Mouse (Mus musculus) induced T-regulatory cell, adult 2 months (primary cell): ENCODE data around the gene Snf8.

Source experiments
- DNase-seq: peaks from one replicate; pipeline ENCODE4 v3.0.0-alpha.2; 2012; ENCODE audit warnings: low read depth

The Snf8 gene

DNA sequence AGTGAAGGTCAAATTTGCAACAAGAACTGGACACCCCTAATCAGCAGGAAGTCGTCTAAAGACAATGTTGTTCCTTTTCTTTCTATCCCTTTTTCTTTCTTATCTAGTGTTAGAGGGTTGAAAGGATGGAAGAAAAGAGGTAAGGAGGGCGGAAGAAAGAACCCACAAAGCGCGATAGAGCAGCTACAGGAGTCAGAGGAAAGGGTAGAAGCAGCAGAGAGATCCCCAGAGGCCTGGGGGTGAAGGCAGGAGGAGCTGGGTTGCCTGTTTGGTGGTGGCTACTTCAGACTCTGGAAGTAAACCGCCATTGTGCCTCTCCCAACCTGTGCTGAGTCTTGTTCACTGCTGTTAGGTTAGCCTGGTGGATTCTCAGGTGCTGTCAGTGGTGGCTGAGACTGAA is 6.6 kb upstream of the Snf8 start:
- DNase-seq: no peak

DNA sequence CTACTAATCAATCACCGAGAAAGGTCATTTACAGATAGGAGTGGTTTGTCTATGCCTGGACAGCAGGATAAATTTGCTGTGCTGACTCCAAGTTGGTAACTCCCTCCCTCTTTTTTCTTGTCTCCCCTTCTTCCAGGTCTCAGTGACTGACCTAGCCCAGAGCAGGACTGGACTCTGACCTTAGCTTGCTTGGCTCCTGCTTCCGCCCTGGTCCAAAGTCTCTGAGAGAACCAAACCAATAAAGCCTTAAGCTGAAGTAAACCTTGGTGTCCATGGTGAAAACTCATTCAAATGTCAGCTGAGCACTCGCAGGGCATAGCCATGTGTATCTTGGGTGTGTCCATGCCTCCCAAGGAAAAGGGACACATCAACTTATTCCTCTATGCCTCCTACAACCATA is 4.1 kb upstream of the Snf8 start:
- DNase-seq: no peak

DNA sequence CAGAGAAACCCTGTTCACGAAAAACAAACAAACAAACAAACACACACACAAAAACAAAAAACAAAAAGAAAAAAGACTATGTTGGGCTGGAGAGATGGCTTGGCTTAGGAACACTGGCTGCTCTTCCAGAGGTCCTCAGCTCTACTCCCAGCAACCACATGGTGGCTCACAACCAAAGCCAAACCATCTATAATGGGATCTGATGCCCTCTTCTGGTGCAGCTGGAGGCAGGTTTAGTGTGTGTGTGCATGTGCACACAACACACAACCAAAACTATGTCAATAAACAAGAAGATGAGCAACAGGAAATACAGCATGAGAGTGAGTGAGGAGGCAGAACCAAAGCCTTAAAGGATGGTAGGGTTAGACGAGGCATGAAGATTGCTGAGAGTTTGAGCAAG is 3.0 kb upstream of the Snf8 start:
- no peak for DNase-seq

DNA sequence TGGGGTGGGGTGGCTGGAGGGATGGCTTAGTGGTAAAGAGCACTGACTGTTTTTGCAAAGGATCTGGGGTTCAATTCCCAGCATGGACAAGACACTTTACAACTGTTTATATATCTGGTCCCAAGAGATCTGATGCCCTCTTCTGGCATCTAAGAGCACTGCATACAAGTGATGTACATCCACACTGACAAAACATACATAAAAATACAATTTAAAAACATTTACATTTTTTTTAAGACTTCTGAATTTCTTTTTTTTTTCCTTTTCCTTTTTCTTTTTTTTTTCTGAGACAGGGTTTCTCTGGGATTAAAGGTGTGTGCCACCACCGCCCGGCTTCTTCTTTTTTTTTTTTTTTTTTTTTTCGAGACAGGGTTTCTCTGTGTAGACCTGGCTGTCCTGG is 1.4 kb upstream of the Snf8 start:
- DNase-seq: peak; percentile 40

DNA sequence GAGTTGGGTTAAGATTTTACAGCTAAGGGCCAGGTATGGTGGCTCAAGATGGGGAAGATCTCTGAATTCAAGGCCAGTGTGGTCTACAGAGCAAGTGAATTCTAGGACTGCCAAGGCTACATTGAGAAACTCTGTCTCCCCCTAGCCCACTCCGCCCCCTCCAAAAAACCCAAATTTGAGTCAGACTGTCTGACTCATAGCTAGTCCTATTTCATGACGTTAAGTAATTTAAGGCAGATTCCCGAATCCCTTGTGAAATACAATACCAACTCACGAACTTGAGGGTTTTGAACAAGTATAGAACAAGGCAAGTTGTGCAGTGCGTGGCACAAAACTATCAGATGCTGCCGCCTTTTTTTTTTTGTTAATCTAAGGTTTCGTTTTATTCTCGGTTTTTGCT is 569 bp upstream of the Snf8 start:
- no peak for DNase-seq

DNA sequence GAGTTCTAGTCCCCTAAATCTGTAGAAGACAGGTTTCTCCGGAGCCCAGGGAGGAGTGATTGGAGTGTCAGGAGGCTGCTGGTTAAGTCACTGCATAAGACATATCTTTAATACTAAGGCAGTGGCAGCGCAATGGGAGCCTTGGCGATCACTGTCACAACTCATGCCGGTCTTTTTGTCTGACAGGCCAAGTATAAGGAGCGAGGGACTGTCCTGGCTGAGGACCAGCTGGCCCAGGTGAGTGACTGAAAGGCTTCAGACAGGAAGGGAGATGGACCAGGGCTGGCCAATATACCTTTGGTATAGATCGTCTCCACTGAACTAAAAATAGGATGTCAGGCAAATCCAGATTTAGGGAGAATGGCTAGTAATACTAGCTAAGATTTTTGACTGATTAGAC is 448 bp downstream of the Snf8 start:
- DNase-seq: no peak

DNA sequence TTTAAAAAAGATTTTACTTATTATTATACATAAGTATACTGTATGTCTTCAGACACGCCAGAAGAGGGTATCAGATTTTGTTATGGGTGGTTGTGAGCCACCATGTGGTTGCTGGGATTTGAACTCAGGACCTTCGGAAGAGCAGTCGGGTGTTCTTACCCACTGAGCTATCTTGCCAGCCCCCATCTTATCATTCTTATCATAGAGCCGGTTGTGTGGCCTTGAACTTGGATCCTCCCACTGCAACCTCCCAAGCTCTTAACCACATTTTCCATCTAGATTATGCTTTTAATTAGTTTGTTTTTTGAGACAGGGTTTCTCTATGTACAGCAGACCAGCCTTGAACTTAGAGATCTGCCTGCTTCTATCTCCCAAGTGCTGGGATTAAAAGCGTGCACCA is 2.8 kb downstream of the Snf8 start:
- no peak for DNase-seq

DNA sequence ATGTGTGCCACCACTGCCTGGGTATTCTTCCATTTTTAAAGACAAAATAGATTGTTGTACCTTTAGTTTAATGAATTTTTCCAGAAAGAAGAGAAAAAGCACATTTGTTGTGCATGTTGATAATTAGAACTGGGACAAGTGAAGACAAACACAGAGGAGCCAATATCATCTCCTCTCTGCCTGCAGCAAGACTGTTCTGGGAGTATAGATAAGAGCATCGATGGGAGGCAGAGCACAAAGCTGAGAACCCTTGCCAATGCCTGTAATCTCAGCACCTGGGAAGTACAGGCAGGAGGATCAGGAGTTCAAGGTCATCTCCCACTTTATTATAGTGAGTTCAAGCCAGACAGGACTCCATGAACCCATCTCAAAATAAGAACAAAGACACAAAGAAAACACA is 3.9 kb downstream of the Snf8 start:
- no peak for DNase-seq

DNA sequence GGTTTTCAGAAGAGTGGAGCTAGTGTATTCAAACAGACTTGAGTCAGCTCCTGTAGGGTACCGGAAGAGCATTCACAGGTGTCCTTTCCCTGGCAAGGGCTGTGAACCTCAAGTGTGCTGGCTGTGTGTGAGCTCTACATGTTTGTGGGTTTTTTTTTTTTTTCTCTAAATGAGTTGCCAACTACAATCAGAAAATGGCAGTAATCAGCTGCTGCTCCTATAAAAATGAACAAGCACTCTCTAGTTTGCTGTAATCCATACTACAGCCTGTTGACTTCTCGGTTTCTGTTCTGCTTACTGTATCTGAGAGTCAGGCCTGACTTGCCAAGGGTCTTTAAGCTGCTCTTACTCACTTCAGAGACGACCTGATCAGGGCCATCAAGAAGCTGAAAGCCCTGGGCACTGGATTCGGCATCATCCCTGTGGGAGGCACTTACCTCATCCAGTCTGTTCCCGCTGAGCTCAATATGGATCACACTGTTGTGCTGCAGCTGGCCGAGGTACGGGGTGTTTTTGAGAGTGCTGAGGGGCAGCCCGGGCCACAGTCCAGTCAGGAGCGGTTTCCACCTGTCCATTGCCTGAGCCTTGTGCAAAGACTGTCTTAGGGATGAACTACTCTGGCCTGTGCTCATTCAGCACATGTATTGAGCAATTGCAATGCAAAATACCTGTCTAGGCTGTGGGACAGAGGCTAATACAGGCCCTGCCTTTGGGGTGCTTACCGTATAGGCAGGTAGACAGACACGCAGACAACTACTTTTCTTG is 10.3 kb downstream of the Snf8 start:
- DNase-seq: no peak

DNA sequence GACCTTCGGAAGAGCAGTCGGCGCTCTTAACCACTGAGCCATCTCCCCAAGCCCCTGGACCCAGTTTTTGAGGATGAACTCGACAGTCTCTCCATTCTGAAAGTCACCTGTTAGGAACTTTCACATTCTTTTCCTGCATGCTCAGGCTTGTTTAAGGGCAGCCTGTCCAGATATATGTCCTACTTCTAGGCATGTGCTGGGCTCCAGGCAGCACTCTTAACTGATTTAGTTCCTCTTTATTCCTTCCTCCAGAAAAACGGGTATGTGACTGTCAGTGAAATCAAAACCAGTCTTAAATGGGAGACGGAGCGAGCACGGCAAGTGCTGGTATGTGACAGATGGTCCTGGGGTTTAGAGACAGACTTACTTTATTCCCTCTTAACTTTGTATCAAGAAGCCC is 11.3 kb downstream of the Snf8 start:
- DNase-seq: no peak

DNA sequence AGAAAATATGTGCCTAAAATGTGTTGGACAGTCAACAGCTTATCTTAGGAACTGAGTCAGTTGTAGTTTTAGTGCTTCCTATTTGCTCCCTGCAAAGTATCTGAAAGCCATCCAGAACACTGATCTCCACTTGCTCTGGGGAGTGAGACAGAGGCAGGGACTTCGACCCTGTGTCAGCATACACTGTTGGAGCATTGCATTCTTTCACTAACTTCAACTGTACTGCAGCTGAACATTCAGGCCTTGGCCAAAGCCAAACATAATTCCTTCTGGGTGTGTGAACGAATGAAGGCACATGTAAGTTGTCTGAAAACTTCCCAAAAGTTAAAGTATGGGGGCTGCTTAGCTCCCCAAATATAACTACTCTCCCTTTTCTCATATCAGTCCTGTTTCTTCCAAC is 12.1 kb downstream of the Snf8 start:
- DNase-seq: no peak

DNA sequence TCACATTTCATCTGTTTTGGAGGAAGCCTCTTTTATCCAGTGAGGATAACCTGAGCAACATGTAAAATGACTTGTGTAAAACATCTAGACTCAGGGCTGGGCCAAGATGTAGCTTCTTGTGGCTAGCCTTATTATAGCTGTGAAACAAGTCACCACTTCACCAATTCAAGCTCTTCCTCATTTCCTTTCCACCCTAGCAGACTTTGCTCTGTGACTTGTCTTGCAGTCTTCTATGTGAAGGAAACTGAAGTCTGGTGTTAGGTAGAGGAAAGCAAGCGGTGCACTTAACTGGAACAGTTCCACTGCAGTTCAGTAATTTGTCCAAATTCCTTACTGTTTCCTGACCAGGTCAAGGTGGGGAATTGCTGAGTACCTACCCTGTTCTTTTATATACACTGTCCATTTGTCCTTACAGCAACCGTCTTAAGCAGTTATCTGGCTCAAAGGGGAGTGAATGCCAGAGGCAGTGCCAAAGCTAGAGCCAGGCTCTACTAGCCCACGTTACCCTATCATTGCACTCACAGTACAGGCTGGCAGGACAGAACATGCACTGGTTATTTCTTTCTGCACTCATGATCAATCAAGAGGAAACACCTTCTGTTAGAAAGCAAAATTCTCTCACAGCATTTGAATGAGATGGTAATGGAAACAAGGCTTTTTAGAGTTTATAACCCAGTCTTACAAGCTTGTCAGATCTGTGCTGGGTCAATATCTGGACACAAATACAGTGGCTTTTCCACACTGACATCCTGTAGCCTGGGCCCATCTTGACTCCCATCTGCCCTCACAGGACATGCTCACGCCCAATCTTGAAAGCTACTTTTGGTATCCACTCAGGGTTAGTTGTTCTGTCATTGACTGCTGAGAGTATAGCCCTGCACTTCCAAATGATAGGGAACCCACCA is 13.0 kb downstream of the Snf8 start:
- no peak for DNase-seq

DNA sequence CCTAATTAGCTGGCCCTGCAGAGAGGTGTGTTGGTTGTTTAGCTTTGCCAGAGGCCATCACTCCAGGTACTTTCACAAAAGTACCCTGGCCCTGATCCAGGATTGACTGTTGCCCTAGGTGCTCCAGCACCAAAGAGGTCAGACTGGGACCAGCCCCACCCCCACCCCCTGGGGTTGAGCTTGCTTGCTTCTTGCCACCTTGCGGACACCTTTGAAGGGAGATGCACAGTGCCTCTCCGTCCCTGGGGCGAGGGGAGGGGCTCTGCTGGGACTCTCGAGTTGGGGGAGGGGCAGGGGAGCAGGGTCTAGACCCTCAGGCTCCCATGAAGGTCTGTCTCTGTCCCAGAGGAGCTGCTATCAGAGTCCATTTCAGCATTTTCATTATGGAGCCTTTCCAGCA is 15.3 kb downstream of the Snf8 start:
- no peak for DNase-seq

DNA sequence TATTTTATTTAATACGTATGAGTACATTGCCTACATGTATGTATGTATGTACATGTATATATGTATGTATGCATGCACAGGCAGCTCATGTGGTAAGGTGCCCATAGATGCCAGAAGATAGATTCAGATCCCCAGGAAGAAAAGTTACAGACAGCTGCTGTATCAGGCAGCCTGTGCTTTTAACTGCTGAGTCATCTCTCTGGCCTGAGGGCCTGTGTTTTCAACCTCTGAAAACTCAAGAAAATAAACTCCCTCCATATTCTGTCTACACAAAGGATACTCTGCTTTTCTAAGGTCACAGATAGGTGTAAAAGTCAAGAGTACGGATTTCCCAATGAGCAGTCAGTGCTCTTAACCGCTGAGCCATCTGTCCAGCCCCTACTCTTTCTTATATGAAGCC is 16.2 kb downstream of the Snf8 start:
- no peak for DNase-seq

DNA sequence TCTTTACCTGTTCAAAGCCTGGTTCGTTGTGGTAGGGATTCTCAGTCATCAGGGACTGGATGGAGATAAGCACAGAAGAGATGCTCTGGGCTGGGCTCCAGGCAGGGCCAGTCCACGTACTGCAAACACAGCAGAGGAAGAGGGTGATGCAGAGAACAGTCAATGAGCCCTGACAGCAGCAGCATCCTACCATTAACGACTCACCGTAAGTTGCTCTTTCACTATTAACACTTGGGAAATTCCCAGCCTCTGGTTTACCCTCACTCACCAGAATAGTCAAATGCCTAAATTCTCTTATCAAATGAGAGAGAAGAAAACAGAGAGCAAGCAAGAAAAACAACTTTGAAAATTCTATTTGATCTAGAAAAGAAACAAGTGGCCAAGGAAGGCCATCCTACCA is 23.6 kb downstream of the Snf8 start:
- peak; percentile 69 for DNase-seq

DNA sequence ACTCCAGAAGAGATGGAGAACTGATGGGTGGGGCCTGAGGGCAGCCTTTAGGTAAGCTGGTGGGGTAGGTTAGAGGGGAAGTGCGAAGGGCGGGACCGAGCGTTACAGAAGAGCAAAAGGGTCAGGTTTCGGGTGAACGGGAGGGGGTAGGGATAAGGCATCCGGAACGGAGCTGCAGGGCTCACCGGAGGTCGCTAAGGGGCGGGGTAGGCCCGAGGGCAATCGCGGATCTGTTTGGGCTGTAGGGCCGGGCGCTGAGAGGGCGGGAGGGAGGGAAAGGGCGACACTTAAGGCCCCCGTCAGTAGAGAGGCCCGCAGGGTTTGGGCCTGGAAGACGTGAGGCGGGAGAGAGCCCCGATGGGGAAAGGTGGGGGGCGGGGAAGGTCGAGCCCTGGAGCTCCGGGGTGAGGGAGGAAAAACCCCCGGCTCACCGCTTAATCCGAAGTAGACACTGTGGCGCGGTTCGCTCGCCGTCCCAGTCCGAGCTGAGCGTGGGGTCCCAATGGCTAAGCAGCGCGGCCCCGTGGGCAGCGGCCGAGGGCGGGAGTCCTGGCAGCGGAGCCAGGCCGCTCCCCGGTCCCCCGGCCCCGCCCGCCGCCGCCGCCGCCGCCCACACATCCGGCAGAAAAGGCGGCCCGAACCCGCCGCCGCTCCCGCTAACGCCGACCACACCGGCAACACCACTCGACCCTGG is 30.0 kb downstream of the Snf8 start:
- DNase-seq: peak; percentile 72

DNA sequence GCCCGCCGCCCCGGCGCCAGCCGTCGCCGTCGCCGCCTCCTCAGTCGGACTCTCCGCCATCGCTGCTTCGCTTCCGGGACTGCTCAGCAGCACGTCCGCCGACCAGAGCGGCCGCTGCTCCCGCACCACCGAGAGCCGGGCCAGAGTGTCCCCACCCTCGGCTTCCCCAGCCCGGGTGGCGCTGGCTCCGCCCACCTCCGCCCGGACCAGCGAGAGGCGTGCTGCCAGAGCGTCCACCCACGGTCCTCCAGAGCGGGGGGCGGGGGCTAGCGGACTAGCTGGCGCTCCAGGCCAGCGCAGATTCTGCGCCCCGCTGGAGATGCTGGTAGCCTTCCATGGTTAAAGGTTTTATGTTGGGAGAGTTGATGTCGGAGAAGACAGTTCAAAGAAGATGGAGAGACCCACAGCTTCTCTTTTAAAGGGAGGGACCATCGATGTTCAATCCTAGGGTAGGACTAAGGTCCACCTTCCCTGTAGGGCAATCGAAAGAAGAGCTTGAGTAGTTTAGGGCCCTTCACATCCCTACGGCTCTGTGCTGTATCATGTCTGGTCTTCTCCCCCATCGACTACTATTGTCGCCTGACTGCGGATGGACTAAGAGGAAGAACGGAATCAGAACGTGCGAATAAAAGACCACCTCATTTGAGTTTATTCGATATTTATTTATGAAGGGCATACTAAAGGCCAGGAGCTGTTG is 30.7 kb downstream of the Snf8 start, which contains the start of gene Ube2z:
Ube2z (minus strand) TSS at position 174 of the 697 bp plus-strand sequence.
- DNase-seq: peak; percentile 94

DNA sequence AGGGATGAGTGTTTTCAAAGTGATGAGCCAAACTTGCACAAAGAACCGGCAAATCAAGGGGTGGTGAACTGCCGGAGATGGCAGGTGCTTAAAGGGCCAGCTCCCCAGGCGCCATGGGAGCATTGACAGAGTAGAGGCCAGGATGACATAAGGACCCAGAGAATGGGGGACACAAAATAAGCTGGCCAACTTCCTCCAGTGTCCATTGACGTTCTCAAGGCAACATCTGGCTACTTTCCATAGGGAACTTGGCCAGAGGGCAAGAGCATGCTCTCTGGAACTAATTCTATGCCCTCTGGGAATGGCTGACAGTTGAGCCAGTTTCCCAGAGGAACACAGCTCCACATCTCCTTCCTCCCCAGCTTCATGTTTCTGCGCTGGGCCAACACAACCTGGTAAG is 33.5 kb downstream of the Snf8 start:
- no peak for DNase-seq

DNA sequence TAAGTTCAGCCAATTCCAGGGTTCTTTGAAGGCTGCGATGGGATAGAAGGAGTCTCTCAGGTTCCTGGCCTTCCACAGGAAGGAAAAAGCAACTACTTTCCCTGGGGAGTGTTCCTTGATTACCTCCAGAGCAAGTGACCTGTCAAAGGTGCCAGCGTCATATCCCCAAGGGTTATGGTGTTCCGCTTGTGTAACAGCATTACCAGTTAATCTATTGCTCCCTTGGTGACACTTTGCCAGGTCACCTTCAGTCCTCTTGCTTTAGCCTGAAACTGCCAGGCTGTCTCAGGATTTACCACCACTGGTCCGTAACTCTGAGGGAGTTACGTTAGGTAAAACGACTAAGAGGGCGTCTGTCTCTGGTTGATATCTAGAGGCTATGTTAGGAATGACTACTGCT is 35.7 kb downstream of the Snf8 start:
- DNase-seq: no peak

DNA sequence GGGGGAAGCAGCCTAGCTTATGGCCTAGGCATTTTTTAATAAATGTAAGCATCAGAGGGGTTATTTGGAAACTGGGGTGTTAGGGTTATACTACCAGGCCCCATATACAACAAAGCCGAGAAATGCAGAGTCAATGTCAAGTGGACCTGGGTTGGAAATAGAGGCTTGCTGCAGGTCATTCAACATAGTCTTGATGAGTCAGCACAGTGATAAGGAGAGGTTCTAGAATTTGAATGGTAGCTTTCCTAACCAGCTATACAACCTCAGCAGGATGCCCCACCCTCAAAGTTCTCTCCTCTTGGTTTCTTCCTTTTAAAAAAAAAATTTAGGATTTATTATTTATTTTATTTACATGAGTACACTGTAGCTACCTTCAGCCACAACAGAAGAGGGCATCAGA is 36.3 kb downstream of the Snf8 start:
- no peak for DNase-seq

DNA sequence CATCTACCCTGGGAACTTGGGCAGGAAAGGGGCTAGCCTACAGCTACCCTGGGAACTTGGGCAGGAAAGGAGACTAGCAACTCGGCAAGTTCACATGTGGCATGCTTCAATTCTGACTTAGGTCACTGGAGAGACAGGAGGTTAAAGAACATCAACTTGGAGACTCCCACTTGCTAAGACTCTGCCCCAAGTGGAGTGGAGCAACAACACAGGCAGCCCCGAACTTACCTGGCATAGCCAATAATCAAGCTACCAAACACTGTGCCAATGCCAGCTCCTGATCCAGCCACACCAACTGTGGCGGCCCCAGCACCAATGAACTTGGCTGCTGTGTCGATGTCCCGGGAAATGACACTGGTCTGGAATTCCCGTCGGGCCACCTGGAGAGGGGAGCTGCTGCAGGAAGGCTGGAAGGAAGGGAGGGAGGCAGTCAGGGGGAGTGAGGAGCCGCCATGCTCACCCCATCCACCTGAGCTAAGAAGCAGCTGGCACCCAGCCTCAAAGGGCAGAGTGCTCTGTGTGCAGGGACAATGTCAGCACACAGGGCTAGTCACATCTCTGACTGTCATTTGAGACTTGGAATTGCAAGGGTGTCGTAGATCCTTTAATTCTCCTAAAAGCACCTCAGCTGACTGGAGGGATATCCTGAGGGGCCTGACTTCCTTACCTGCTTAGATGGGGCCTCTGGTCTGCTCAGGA is 38.8 kb downstream of the Snf8 start:
- no peak for DNase-seq
